Mouse (Mus musculus): ENCODE results near the gene Hnrnpd.

DNA sequence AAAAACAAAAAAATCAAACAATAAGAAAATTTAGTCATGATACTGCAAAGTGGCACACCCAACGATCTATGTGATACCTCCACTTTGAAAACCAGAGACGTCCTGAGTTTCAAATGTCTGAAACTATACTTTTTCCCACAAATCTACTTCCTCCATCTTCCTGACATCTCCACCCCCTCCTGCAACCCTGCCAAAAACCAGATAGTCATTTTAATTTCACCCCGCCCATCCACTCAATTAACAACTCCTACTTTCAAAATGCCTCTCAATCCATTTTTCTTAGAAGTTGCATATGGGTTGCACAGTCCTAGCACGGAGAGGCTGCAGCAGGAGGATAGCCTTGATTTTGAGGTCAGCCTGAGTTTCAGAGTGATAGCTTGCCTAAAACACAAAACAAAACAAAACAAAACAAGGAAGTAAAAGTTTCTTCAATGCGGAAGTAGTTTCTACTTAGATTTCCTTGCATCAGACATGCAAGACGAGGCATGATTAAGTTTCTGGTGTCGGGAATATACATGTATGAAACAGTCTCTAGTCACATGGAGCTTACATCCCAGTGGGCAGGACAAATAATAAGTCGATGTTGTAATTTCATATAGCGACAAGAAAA lies 4.8 kb upstream of the Hnrnpd start:
- TF ChIP-seq CTCF (conservative IDR thresholded peaks at IDR 0.05; ENCODE audit: insufficient read depth, insufficient read length, low read depth, low read length): no peak
- TF ChIP-seq POLR2A (IDR thresholded peaks at IDR 0.05; ENCODE audit: low read depth, low read length): no peak

Measured in kidney, adult 2 months (tissue).